Comparison of ENCODE assay signal across 8 mouse cellular contexts in genomic region chr17:72919641-72920040, GRCm38 (mm10). TPM values are rescaled to one million over a fixed set of nuclear protein-coding genes. Genes with fewer than 3 reads are reported as not detected.
DNase-seq lines count a peak whose midpoint lies in the region; ATAC-seq and TF ChIP-seq lines count a peak whose summit lies in the region.

No protein-coding gene starts in this region.

- no peak for ATAC-seq in heart, embryonic 15.5 days (replicated peaks; ENCODE audit: insufficient number of reproducible peaks, insufficient read depth, low FRiP score, low read depth)
- ATAC-seq in forebrain, postnatal 0 days: no peak
- ATAC-seq in liver, postnatal 0 days: no peak

- H3K79me2 ChIP-seq in CH12.LX (replicated peaks; ENCODE audit: control insufficient read depth, extremely low read depth, insufficient read depth, poor library complexity, severe bottlenecking): no peaks in the 10 kb centered on the region; the same call in 1 of the 2 replicates

- H3K27ac ChIP-seq in heart, embryonic 15.5 days: peak overlapping the region; percentile 95
- H3K27ac ChIP-seq in CH12.LX (ENCODE audit: insufficient read depth, low read depth): no peak overlapping the region
- H3K27ac ChIP-seq in forebrain, postnatal 0 days (ENCODE audit: low read depth, low read length): peak overlapping the region; percentile 94; the same call in 1 of the 2 replicates
- H3K27ac ChIP-seq in liver, postnatal 0 days (ENCODE audit: low read depth): peak overlapping the region; percentile 75

- TF ChIP-seq POLR2A in CH12.LX (IDR thresholded peaks at IDR 0.05; ENCODE audit: low read depth, low read length): no peak

- WGBS in heart, embryonic 15.5 days: 12% methylated on average over 3 of the region's 3 CpGs
- WGBS in forebrain, postnatal 0 days: 10% methylated on average over 3 of the region's 3 CpGs
- WGBS in liver, postnatal 0 days (ENCODE audit: insufficient replicate concordance): 18% methylated on average over 3 of the region's 3 CpGs

- peak overlapping the region; percentile 86 for H3K4me2 ChIP-seq in heart, embryonic 15.5 days
- H3K4me2 ChIP-seq in CH12.LX (ENCODE audit: insufficient read depth, low read depth, poor library complexity, severe bottlenecking): peak overlapping the region; percentile 73
- H3K4me2 ChIP-seq in forebrain, postnatal 0 days (ENCODE audit: low read depth): peak overlapping the region; percentile 62
- H3K4me2 ChIP-seq in liver, postnatal 0 days (ENCODE audit: low read depth, low read length): peak overlapping the region; percentile 75

- peaks cover 28% of the 10 kb centered on the region for H3K36me3 ChIP-seq in heart, embryonic 15.5 days
- H3K36me3 ChIP-seq in CH12.LX (replicated peaks in 1 of 2; ENCODE audit: control insufficient read depth in 1 of 2, insufficient read depth in 1 of 2, low read length in 1 of 2): peaks cover 6 to 30% of the 10 kb centered on the region in 2 experiments
- peaks cover 14% of the 10 kb centered on the region; the same call in 1 of the 2 replicates for H3K36me3 ChIP-seq in forebrain, postnatal 0 days (ENCODE audit: insufficient read depth)
- no peaks in the 10 kb centered on the region for H3K36me3 ChIP-seq in liver, postnatal 0 days (replicated peaks; ENCODE audit: insufficient read depth, low read length)

- H3K4me3 ChIP-seq in heart, embryonic 15.5 days: peak overlapping the region; percentile 88
- H3K4me3 ChIP-seq in CH12.LX (replicated peaks in 1 of 3; ENCODE audit: low read depth in 2 of 3, low read length in 2 of 3, poor library complexity in 1 of 3): peak overlapping the region; percentile 70 to 78 (median 73)
- H3K4me3 ChIP-seq in forebrain, postnatal 0 days (ENCODE audit: low read depth, low read length): peak overlapping the region; percentile 73
- H3K4me3 ChIP-seq in liver, postnatal 0 days (ENCODE audit: low read depth, low read length): peak overlapping the region; percentile 62

- DNase-seq in heart, adult 8-10 months (ENCODE audit: low spot score): no peak
- DNase-seq in CH12.LX (ENCODE audit: extremely low read depth): no peak
- no peak for DNase-seq in forebrain, postnatal 0 days
- no peak for DNase-seq in liver, postnatal 0 days
- no peak for DNase-seq in right cerebral cortex, adult 18-20 months
- no peak for DNase-seq in thymus, adult 18-20 months
- DNase-seq in ovary, adult 18-20 months (ENCODE audit: low spot score): no peak

- H3K4me1 ChIP-seq in heart, embryonic 15.5 days (replicated peaks): peaks cover 29% of the 10 kb centered on the region
- H3K4me1 ChIP-seq in CH12.LX (ENCODE audit: control insufficient read depth in 1 of 2, insufficient read depth in 2 of 2): peaks cover 7 to 62% of the 10 kb centered on the region in 2 experiments
- peaks cover 23% of the 10 kb centered on the region; the same call in 1 of the 2 replicates for H3K4me1 ChIP-seq in forebrain, postnatal 0 days (ENCODE audit: insufficient read depth)
- peaks cover 3% of the 10 kb centered on the region for H3K4me1 ChIP-seq in liver, postnatal 0 days (ENCODE audit: insufficient read depth)

- no peak for TF ChIP-seq RAD21 in CH12.LX (IDR thresholded peaks at IDR 0.05; ENCODE audit: low read depth, low read length)

- no peak for TF ChIP-seq EP300 in CH12.LX (IDR thresholded peaks at IDR 0.05; ENCODE audit: low read length)
- no peak for TF ChIP-seq EP300 in liver, postnatal 0 days (IDR thresholded peaks at IDR 0.05; ENCODE audit: low read depth)

- dilution Hi-C loops in CH12.LX (cut with MboI; ENCODE audit: extremely low pct_ligation_motif_present, extremely low pct_unique_long_range_greater_than_20kb, low sequenced_read_pairs): no loop called here

- no peaks in the 10 kb centered on the region for H3K27me3 ChIP-seq in heart, embryonic 15.5 days
- H3K27me3 ChIP-seq in CH12.LX (replicated peaks): no peaks in the 10 kb centered on the region
- no peaks in the 10 kb centered on the region for H3K27me3 ChIP-seq in forebrain, postnatal 0 days (ENCODE audit: insufficient read depth, low read length)
- peaks cover 18% of the 10 kb centered on the region for H3K27me3 ChIP-seq in liver, postnatal 0 days (ENCODE audit: insufficient read depth, low read length)

- H3K9ac ChIP-seq in heart, embryonic 15.5 days: peak overlapping the region; percentile 97
- H3K9ac ChIP-seq in CH12.LX (ENCODE audit: insufficient read depth, low read depth): peak overlapping the region; percentile 47
- H3K9ac ChIP-seq in forebrain, postnatal 0 days: peak overlapping the region; percentile 85
- H3K9ac ChIP-seq in liver, postnatal 0 days (replicated peaks): peak overlapping the region; percentile 71

- in situ Hi-C loops in CH12.LX (cut with MboI; ENCODE audit: low pct_ligation_motif_present, low pct_unique_long_range_greater_than_20kb, low sequenced_read_pairs): no loop called here

- H3K9me3 ChIP-seq in heart, embryonic 15.5 days (replicated peaks): no peaks in the 10 kb centered on the region
- no peaks in the 10 kb centered on the region for H3K9me3 ChIP-seq in CH12.LX (replicated peaks; ENCODE audit: low read length)
- H3K9me3 ChIP-seq in forebrain, postnatal 0 days (ENCODE audit: low read length): no peaks in the 10 kb centered on the region
- H3K9me3 ChIP-seq in liver, postnatal 0 days (ENCODE audit: low read length): no peaks in the 10 kb centered on the region

- no peak for TF ChIP-seq CTCF in CH12.LX (conservative IDR thresholded peaks at IDR 0.05 in 1 of 2, IDR thresholded peaks at IDR 0.05 in 1 of 2; ENCODE audit: low read depth in 2 of 2, low read length in 2 of 2)
- TF ChIP-seq CTCF in forebrain, postnatal 0 days (IDR thresholded peaks at IDR 0.05; ENCODE audit: low read depth): no peak
- no peak for TF ChIP-seq CTCF in liver, postnatal 0 days (IDR thresholded peaks at IDR 0.05; ENCODE audit: low read depth)

TF ChIP-seq in CH12.LX, 34 proteins besides CTCF, POLR2A, EP300 and RAD21:
- TF ChIP-seq GABPA (IDR thresholded peaks at IDR 0.05; ENCODE audit: insufficient replicate concordance, low read depth, low read length) (no peak), JUND (conservative IDR thresholded peaks at IDR 0.05; ENCODE audit: low read depth, low read length) (no peak), MEF2A (IDR thresholded peaks at IDR 0.05; ENCODE audit: borderline replicate concordance, low read depth, low read length) (no peak; the same call in 1 of the 2 replicates), UBTF (IDR thresholded peaks at IDR 0.05; ENCODE audit: low read depth, low read length) (no peak), HCFC1 (IDR thresholded peaks at IDR 0.05; ENCODE audit: low read depth, low read length) (no peak), CHD1 (IDR thresholded peaks at IDR 0.05; ENCODE audit: low read depth, low read length) (no peak), ZC3H11A (IDR thresholded peaks at IDR 0.05; ENCODE audit: low read depth, low read length) (no peak), IRF4 (IDR thresholded peaks at IDR 0.05; ENCODE audit: low read depth, low read length) (no peak), PAX5 (IDR thresholded peaks at IDR 0.05; ENCODE audit: low read length) (no peak), NELFE (IDR thresholded peaks at IDR 0.05; ENCODE audit: low read depth, low read length) (no peak), ZMIZ1 (IDR thresholded peaks at IDR 0.05; ENCODE audit: low read depth, low read length) (no peak), RCOR1 (conservative IDR thresholded peaks at IDR 0.05; ENCODE audit: low read depth, low read length) (no peak), USF1 (IDR thresholded peaks at IDR 0.05; ENCODE audit: low read depth, low read length) (no peak), MAFK (IDR thresholded peaks at IDR 0.05; ENCODE audit: insufficient replicate concordance, low read length) (no peak), TBP (conservative IDR thresholded peaks at IDR 0.05; ENCODE audit: low read depth, low read length) (no peak), ETS1 (conservative IDR thresholded peaks at IDR 0.05; ENCODE audit: low read depth, low read length) (no peak), USF2 (conservative IDR thresholded peaks at IDR 0.05; ENCODE audit: low read depth, low read length) (no peak), ELF1 (IDR thresholded peaks at IDR 0.05; ENCODE audit: low read depth, low read length) (no peak), NRF1 (IDR thresholded peaks at IDR 0.05; ENCODE audit: low read depth, low read length) (no peak)

RNA-seq across cellular contexts. Expression of gene Lbh, which starts 1.5 kb away (rescaled TPM):
- polyA plus RNA-seq in heart, embryonic 15.5 days (2015; fragmentation: Nextera tagmentation; extraction: Ambion mirVana): 23.2 and 29.0 TPM in 2 replicates
- 100 to 1,000 TPM; 352 to 622 (median 508) TPM for total RNA-seq in heart, adult 8-10 months (2022)
- total RNA-seq in CH12.LX (2012; rRNA removed): 12.2 and 14.4 TPM in 2 replicates
- total RNA-seq in CH12.LX (2014; rRNA removed): 13.1 and 16.7 TPM in 2 replicates
- polyA plus RNA-seq in CH12.LX (2012; ENCODE audit: insufficient read length, low read depth): 26.0 and 30.0 TPM in 2 replicates
- 51.9 and 66.7 TPM in 2 replicates for total RNA-seq in forebrain, postnatal 0 days (2014; rRNA removed)
- 3.0 and 3.1 TPM in 2 replicates for polyA plus RNA-seq in forebrain, postnatal 0 days (2015; fragmentation: Nextera tagmentation; extraction: Ambion mirVana)
- polyA plus RNA-seq in liver, postnatal 0 days (2015; fragmentation: Nextera tagmentation; extraction: Ambion mirVana): 0.79 and 0.94 TPM in 2 replicates

Comparison
In these comparisons a context has a peak if more than half of its experiments do, and no peak if none do; other contexts are left out.
1. H3K9ac ChIP-seq: peak in every context shown above with its lines; median percentile 97 in heart, embryonic 15.5 days; 85 in forebrain, postnatal 0 days; 71 in liver, postnatal 0 days; 47 in CH12.LX.